Mouse (Mus musculus) kidney, adult 2 months (tissue): ENCODE results near the gene Gtf2a1l.

Source experiments
- CTCF ChIP-seq: fragments of 200-500 bp; conservative IDR thresholded peaks from 2 replicates; pipeline ENCODE4 v1.5.1; 2011; ENCODE audit warnings: low read depth, mild to moderate bottlenecking, control low read depth, low read length, moderate library complexity, mixed read lengths; ENCODE audit not compliant: insufficient read depth, insufficient read length
- POLR2A ChIP-seq: fragments of 200-500 bp; IDR thresholded peaks from one replicate; pipeline ENCODE4 v1.6.1; 2011; ENCODE audit warnings: low read depth, low read length, control low read depth

DNA sequence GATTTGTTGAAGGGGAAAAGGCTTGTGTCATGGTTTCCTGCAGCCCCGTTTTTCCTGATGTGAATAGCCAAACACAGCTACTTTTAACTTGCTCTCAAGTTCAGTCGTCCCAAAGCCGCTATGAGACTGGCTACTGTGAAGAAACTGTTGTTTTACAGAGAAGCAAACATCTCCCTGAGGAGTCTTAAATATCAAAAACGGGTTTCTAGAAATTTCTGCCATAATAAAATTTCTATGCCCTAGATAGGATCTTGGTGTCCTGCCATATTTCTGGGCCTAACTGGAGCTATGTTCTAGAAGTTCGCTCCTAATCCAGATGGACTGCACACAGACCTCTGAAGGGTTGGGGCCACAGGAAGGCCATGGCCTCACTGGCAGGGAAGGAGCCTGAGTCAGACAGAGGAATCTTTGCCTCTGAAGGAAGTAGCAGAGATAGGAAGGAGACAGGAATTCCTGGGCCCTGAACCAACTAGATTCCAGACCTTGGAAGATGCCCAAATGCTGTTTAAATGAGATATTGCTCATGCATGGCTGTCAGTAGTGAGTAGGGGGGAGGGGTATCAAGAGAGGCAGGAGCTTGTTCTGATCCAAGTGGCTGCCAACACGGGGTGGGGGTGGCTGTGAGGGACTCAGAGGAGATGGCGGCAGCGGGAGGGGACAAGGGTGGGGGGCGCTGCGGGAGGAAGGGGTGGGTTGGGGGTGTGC is 39.6 kb upstream of the Gtf2a1l start:
- TF ChIP-seq CTCF (no peak), POLR2A (no peak)
